Mouse (Mus musculus): ENCODE measurements around the gene Clasp2.

DNA sequence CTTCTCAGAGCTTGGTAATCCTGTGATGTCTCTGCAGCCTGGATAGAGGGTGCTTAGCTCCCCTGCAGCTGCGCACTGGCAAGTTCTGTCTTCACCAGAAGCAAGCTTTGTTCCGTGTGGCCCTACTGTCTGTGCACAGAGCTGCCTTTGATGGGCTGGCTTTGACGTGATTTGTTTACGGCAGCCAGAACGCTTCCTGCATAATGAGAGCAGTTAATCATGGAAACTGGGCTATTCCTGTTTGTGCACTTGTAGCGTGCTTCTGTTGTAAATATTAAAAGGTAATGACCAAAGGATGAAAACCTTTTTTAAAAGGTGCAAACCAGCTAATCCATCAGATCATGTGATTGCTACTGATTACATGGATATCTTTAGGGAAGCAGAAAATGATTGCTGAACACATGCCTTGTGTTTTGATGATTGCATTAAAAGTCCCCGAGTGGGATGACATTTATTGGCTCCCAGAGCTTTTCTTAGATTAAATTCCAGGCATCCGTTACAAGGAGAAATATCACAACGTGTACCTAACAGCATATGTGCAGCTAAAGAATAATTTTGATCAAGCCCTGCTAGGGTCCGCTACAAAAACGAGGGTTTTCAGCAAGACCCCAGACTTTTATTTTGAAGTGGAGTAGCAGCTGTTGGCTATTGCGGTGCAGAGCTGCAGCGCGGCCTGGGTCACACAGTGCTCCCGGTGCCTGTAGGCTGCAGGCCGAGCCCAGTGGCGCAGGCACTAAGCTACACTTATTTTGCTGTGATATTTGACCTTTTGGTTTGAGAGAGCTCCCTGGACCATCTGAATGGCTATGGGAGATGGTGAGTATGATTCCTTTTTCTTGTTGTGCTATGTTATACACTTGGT is 51.6 kb downstream of the Clasp2 start:
- TF ChIP-seq POLR2A (IDR thresholded peaks at IDR 0.05; ENCODE audit: control insufficient read depth, low read depth, low read length) (no peak), CTCF (IDR thresholded peaks at IDR 0.05; ENCODE audit: control insufficient read depth, insufficient read depth, insufficient replicate concordance, low read depth, low read length) (no peak)

All from testis, adult 2 months (tissue).